Comparison of ENCODE assay signal across 24 mouse cellular contexts in the genomic region with DNA sequence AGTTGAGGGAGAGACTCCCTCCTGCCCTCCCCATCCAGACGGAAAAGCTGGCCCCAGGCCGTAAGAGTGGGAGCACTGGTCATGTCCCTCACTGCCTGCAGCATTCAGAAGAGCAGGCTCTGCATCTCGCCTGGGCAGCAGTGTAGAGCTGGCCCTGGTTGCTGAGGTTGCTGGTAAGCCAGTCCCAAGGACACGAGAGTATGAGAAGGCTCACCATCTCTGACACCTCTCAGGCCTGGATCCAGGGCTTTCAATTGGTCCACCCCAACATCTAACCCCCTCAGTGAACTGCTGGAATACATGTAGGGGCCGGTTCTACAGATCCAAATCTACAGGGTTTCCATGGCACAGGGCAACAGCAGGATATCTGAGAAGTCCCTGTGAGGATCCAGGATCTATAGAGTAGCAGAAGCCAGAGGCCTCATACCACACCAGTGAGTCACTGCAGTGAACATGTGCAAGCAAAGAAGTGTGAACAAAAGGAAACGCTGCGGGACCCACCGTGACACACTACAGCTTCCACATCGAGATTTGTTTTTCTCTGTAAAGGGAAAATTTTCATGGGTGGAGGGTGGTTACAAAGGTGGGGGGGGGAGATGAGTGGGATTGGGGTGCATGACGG. TPM values are rescaled to one million over a fixed set of nuclear protein-coding genes. Genes with fewer than 3 reads are reported as not detected.
DNase-seq lines count a peak whose midpoint lies in the region; ATAC-seq lines count a peak whose summit lies in the region.
"Had no signal": no experiment of that assay in that cellular context is flagged by ENCODE, and none has a peak within 500 bp of the region (broad histone marks: within the 10 kb centered on the region; RNA-seq: fewer than 3 reads in every experiment).

No protein-coding gene starts in this region.

- no peak overlapping the region for H3K4me2 ChIP-seq in heart, embryonic 12.5 days
- no peak overlapping the region for H3K4me2 ChIP-seq in lung, embryonic 16.5 days (ENCODE audit: low read depth, low read length)
- H3K4me2 ChIP-seq in stomach, embryonic 16.5 days (ENCODE audit: low read depth, low read length): no peak overlapping the region
- H3K4me2 ChIP-seq: embryonic facial prominence, embryonic 13.5 days; hindbrain, embryonic 12.5 days; midbrain, embryonic 15.5 days; neural tube, embryonic 12.5 days had no signal

- H3K9ac ChIP-seq in heart, embryonic 12.5 days: no peak overlapping the region
- no peak overlapping the region for H3K9ac ChIP-seq in lung, embryonic 16.5 days (ENCODE audit: low read length)
- H3K9ac ChIP-seq in stomach, embryonic 16.5 days (ENCODE audit: low read length): no peak overlapping the region
- H3K9ac ChIP-seq: embryonic facial prominence, embryonic 13.5 days; hindbrain, embryonic 12.5 days; midbrain, embryonic 15.5 days; neural tube, embryonic 12.5 days had no signal

- ATAC-seq in heart, embryonic 12.5 days (ENCODE audit: insufficient number of reproducible peaks, low FRiP score): peak; percentile 33; the same call in 1 of the 2 replicates
- ATAC-seq in lung, embryonic 16.5 days (ENCODE audit: low read depth): peak; percentile 12; the same call in 1 of the 2 replicates
- peak; percentile 66; the same call in 1 of the 2 replicates for ATAC-seq in stomach, embryonic 16.5 days (ENCODE audit: insufficient read depth, low FRiP score)
- ATAC-seq: activated CD4-positive, CD25-positive, alpha-beta regulatory T cell, adult 4 months; CD4-positive, CD25-positive, alpha-beta regulatory T cell, adult 4 months; forebrain, embryonic 16.5 days; midbrain, embryonic 15.5 days had no signal

- peaks cover 3% of the 10 kb centered on the region; the same call in 1 of the 2 replicates for H3K27me3 ChIP-seq in heart, embryonic 12.5 days (replicated peaks)
- H3K27me3 ChIP-seq in lung, embryonic 16.5 days (ENCODE audit: control insufficient read depth, insufficient read depth, low read depth, low read length): no peaks in the 10 kb centered on the region
- H3K27me3 ChIP-seq in stomach, embryonic 16.5 days (ENCODE audit: control insufficient read depth, insufficient read depth, low read length): no peaks in the 10 kb centered on the region
- peaks cover 11% of the 10 kb centered on the region for H3K27me3 ChIP-seq in midbrain, embryonic 10.5 days (ENCODE audit: low read depth, poor library complexity, severe bottlenecking)
- H3K27me3 ChIP-seq: neural tube, embryonic 12.5 days had no signal

- peaks cover 19% of the 10 kb centered on the region for H3K4me1 ChIP-seq in heart, embryonic 12.5 days (replicated peaks)
- H3K4me1 ChIP-seq in lung, embryonic 16.5 days (replicated peaks; ENCODE audit: control insufficient read depth, insufficient read depth, low read length): no peaks in the 10 kb centered on the region; the same call in 1 of the 2 replicates
- peaks cover 10% of the 10 kb centered on the region for H3K4me1 ChIP-seq in stomach, embryonic 16.5 days (ENCODE audit: control insufficient read depth, insufficient read depth, low read length)
- peaks cover 15% of the 10 kb centered on the region for H3K4me1 ChIP-seq in midbrain, embryonic 10.5 days
- H3K4me1 ChIP-seq: midbrain, embryonic 15.5 days; neural tube, embryonic 12.5 days had no signal

- H3K9me3 ChIP-seq in heart, embryonic 12.5 days (replicated peaks): no peaks in the 10 kb centered on the region
- H3K9me3 ChIP-seq in lung, embryonic 16.5 days (ENCODE audit: control insufficient read depth, low read length): no peaks in the 10 kb centered on the region
- H3K9me3 ChIP-seq in stomach, embryonic 16.5 days (replicated peaks; ENCODE audit: control insufficient read depth, low read length): no peaks in the 10 kb centered on the region
- H3K9me3 ChIP-seq in midbrain, embryonic 10.5 days (replicated peaks): no peaks in the 10 kb centered on the region
- H3K9me3 ChIP-seq: embryonic facial prominence, embryonic 13.5 days; hindbrain, embryonic 12.5 days; midbrain, embryonic 15.5 days; neural tube, embryonic 12.5 days had no signal

- no peak overlapping the region for H3K4me3 ChIP-seq in heart, embryonic 12.5 days
- H3K4me3 ChIP-seq in lung, embryonic 16.5 days (ENCODE audit: low read length): no peak overlapping the region
- H3K4me3 ChIP-seq in stomach, embryonic 16.5 days (replicated peaks; ENCODE audit: low read length): no peak overlapping the region
- H3K4me3 ChIP-seq in midbrain, embryonic 10.5 days: no peak overlapping the region
- H3K4me3 ChIP-seq: embryonic facial prominence, embryonic 13.5 days; hindbrain, embryonic 12.5 days; midbrain, embryonic 15.5 days; neural tube, embryonic 12.5 days had no signal

- WGBS in heart, embryonic 12.5 days: 47% methylated on average over 10 of the region's 10 CpGs
- 62% methylated on average over 10 of the region's 10 CpGs for WGBS in lung, embryonic 16.5 days
- 64% methylated on average over 10 of the region's 10 CpGs for WGBS in stomach, embryonic 16.5 days
- WGBS in midbrain, embryonic 10.5 days: 80% methylated on average over 10 of the region's 10 CpGs

- no peak for DNase-seq in heart, postnatal 25 days (ENCODE audit: low spot score)
- DNase-seq in lung, postnatal 36 days: no peak
- DNase-seq in Muller cell, postnatal 12 days (ENCODE audit: inconsistent ontology term): peak; percentile 59
- no peak for DNase-seq in midbrain, embryonic 10.5 days (ENCODE audit: low spot score)
- DNase-seq: adrenal gland, postnatal 14 days; cerebellum, adult 2 months; cerebellum, postnatal 25 days; gastrocnemius, postnatal 10 days; heart, postnatal 10 days; kidney, adult 18-20 months; left cerebral cortex, postnatal 4 days; lung, postnatal 14 days; right cerebral cortex, postnatal 14 days had no signal

- H3K36me3 ChIP-seq in heart, embryonic 12.5 days: no peaks in the 10 kb centered on the region
- no peaks in the 10 kb centered on the region for H3K36me3 ChIP-seq in lung, embryonic 16.5 days (ENCODE audit: control insufficient read depth, insufficient read depth, low read length)
- H3K36me3 ChIP-seq in stomach, embryonic 16.5 days (ENCODE audit: control insufficient read depth, insufficient read depth, low read length): no peaks in the 10 kb centered on the region
- H3K36me3 ChIP-seq in midbrain, embryonic 10.5 days: no peaks in the 10 kb centered on the region
- H3K36me3 ChIP-seq: embryonic facial prominence, embryonic 13.5 days; hindbrain, embryonic 12.5 days; midbrain, embryonic 15.5 days; neural tube, embryonic 12.5 days had no signal

- no peak overlapping the region for H3K27ac ChIP-seq in heart, embryonic 12.5 days (ENCODE audit: poor library complexity, severe bottlenecking)
- no peak overlapping the region for H3K27ac ChIP-seq in lung, embryonic 16.5 days (ENCODE audit: low read length)
- H3K27ac ChIP-seq in stomach, embryonic 16.5 days (ENCODE audit: low read length): peak overlapping the region; percentile 38; the same call in 1 of the 2 replicates
- no peak overlapping the region; the same call in 1 of the 2 replicates for H3K27ac ChIP-seq in midbrain, embryonic 10.5 days (replicated peaks)
- H3K27ac ChIP-seq: embryonic facial prominence, embryonic 13.5 days; hindbrain, embryonic 12.5 days; kidney, postnatal 0 days; midbrain, embryonic 15.5 days; neural tube, embryonic 12.5 days had no signal

- intact Hi-C loops in heart, postnatal 25 days (cut with DNase I): no loop called here

RNA-seq across cellular contexts. Expression of a gene that starts 9.6 kb away (rescaled TPM):
- 36.4 and 38.3 TPM in 2 replicates for polyA plus RNA-seq in heart, embryonic 12.5 days (2016; fragmentation: Nextera tagmentation; extraction: Ambion mirVana)
- total RNA-seq in heart, postnatal 25 days (2021): 10 to 100 TPM; 17.0 to 20.2 TPM
- 38.9 and 41.5 TPM in 2 replicates for polyA plus RNA-seq in lung, embryonic 16.5 days (2015; fragmentation: Nextera tagmentation; extraction: Ambion mirVana)
- 30.9 and 31.7 TPM in 2 replicates for polyA plus RNA-seq in stomach, embryonic 16.5 days (2015; fragmentation: Nextera tagmentation; extraction: Ambion mirVana)
- polyA plus RNA-seq in midbrain, embryonic 10.5 days (2016; fragmentation: Nextera tagmentation; extraction: Ambion mirVana): 22.2 and 22.4 TPM in 2 replicates

RNA-seq across cellular contexts. Expression of a gene that starts 53.7 kb away (rescaled TPM):
- polyA plus RNA-seq in heart, embryonic 12.5 days (2016; fragmentation: Nextera tagmentation; extraction: Ambion mirVana): 20.7 and 21.0 TPM in 2 replicates
- total RNA-seq in heart, postnatal 25 days (2021): 1 to 10 TPM; 5.7 to 6.8 TPM
- 35.9 and 38.5 TPM in 2 replicates for polyA plus RNA-seq in lung, embryonic 16.5 days (2015; fragmentation: Nextera tagmentation; extraction: Ambion mirVana)
- 39.0 and 39.9 TPM in 2 replicates for polyA plus RNA-seq in stomach, embryonic 16.5 days (2015; fragmentation: Nextera tagmentation; extraction: Ambion mirVana)
- 24.9 and 25.1 TPM in 2 replicates for polyA plus RNA-seq in midbrain, embryonic 10.5 days (2016; fragmentation: Nextera tagmentation; extraction: Ambion mirVana)

Comparison
In these comparisons a context has a peak if more than half of its experiments do, and no peak if none do; other contexts are left out.
1. ATAC-seq: peak in every context shown above with its lines; median percentile 66 in stomach, embryonic 16.5 days; 33 in heart, embryonic 12.5 days; 12 in lung, embryonic 16.5 days.